Mouse (Mus musculus) heart, adult 2 months (tissue): ENCODE results near the gene Slamf9.

Source experiments
- CTCF ChIP-seq: fragments of 200-600 bp; IDR thresholded peaks from 2 replicates; pipeline ENCODE4 v1.8.1; 2022; ENCODE audit warnings: antibody characterized with exemption, mild to moderate bottlenecking, moderate library complexity
- EP300 ChIP-seq: fragments of 200-500 bp; IDR thresholded peaks from 2 replicates; pipeline ENCODE4 v1.6.1; 2011; ENCODE audit warnings: low read depth, low read length, control low read depth; ENCODE audit not compliant: insufficient read depth
- POLR2A ChIP-seq: fragments of 200-500 bp; IDR thresholded peaks from 2 replicates; pipeline ENCODE4 v1.6.1; 2011; ENCODE audit warnings: mild to moderate bottlenecking, low read depth, low read length, control low read depth; ENCODE audit not compliant: insufficient read depth

GRCm38 (mm10) chr1:172475054-172475741 lies at the start of gene Slamf9:
- TF ChIP-seq POLR2A: 0 out of 2 replicates have a peak, but pooled peaks have one; percentile 10
- TF ChIP-seq CTCF: no peak
- no peak for TF ChIP-seq EP300
